Mouse (Mus musculus) heart, embryonic 10.5 days (tissue): ENCODE data around the gene Prpf38b. TPM values are rescaled to one million over a fixed set of nuclear protein-coding genes. Genes with fewer than 3 reads are reported as not detected.

Source experiments
- polyA plus RNA-seq: library from polyadenylated mRNA; unstranded; fragments of >200 nt; fragmentation: Nextera tagmentation; extraction: Ambion mirVana; gene quantifications from 2 replicates; pipeline ENCODE4 v1.2.1, GENCODE M21; 2016

Prpf38b gene
- polyA plus RNA-seq, 1 experiment from 2014 or later, result 64.3 TPM

Other genes with a start within 250 kb of the Prpf38b start
- 35.6 and 38.7 TPM in 2 replicates for gene Gpsm2, start 189.4 kb downstream of the Prpf38b start, polyA plus RNA-seq
- gene Aknad1, start 172.1 kb downstream of the Prpf38b start, polyA plus RNA-seq, result not detected in 2 replicates
- gene Stxbp3, start 71.2 kb downstream of the Prpf38b start, polyA plus RNA-seq, result 29.4 and 30.8 TPM in 2 replicates
- gene Fndc7, start 21.7 kb downstream of the Prpf38b start, polyA plus RNA-seq, result 0.21 and 0.26 TPM in 2 replicates
- 0.18 and 0.33 TPM in 2 replicates for gene Henmt1, start 28.1 kb upstream of the Prpf38b start, polyA plus RNA-seq
- gene Gm9857, start 28.7 kb upstream of the Prpf38b start, polyA plus RNA-seq, result not detected in 2 replicates
- 4.6 and 5.6 TPM in 2 replicates for gene Fam102b, start 115.9 kb upstream of the Prpf38b start, polyA plus RNA-seq
- not detected in 2 replicates for gene Slc25a54, start 168.7 kb upstream of the Prpf38b start, polyA plus RNA-seq
- gene Slc25a24, start 211.4 kb upstream of the Prpf38b start, polyA plus RNA-seq, result 40.4 and 42.5 TPM in 2 replicates